In genomic region chr5:144026620-144027263, GRCm38 (mm10) we compare ENCODE assay signal across 20 mouse cellular contexts. TPM values are rescaled to one million over a fixed set of nuclear protein-coding genes. Genes with fewer than 3 reads are reported as not detected.
"Had no signal": no experiment of that assay in that cellular context is flagged by ENCODE, and none has a peak within 500 bp of the region (broad histone marks: within the 10 kb centered on the region; RNA-seq: fewer than 3 reads in every experiment).

Gene Ocm, minus strand, starts transcription at chr5:144026670.

- H3K4me2 ChIP-seq: limb, embryonic 12.5 days; liver, embryonic 13.5 days; lung, embryonic 15.5 days; midbrain, embryonic 13.5 days had no signal

- H3K4me3 ChIP-seq: limb, embryonic 12.5 days; liver, embryonic 13.5 days; lung, embryonic 15.5 days; midbrain, embryonic 13.5 days had no signal

- H3K36me3 ChIP-seq: limb, embryonic 12.5 days; liver, embryonic 13.5 days; lung, embryonic 15.5 days; midbrain, embryonic 13.5 days had no signal

- H3K9ac ChIP-seq: limb, embryonic 12.5 days; liver, embryonic 13.5 days; liver, postnatal 0 days; lung, embryonic 15.5 days; midbrain, embryonic 13.5 days had no signal

- H3K4me1 ChIP-seq: limb, embryonic 12.5 days; liver, embryonic 13.5 days; lung, embryonic 15.5 days; midbrain, embryonic 13.5 days had no signal

- H3K27me3 ChIP-seq: limb, embryonic 12.5 days; lung, embryonic 15.5 days; midbrain, embryonic 13.5 days had no signal

- H3K27ac ChIP-seq: limb, embryonic 12.5 days; liver, embryonic 13.5 days; lung, embryonic 15.5 days; macrophage; midbrain, embryonic 13.5 days had no signal

- H3K9me3 ChIP-seq: limb, embryonic 12.5 days; liver, embryonic 13.5 days; lung, embryonic 15.5 days; midbrain, embryonic 13.5 days had no signal

- ATAC-seq: liver, postnatal 0 days; midbrain, embryonic 13.5 days had no signal

- DNase-seq: kidney, adult 18-20 months; kidney, postnatal 14 days; layer of hippocampus, adult 9-11 months; layer of hippocampus, postnatal 36 days; liver; liver, embryonic 13.5 days; liver, postnatal 0 days; right cerebral cortex, adult 18-20 months; spleen, adult 18-20 months; thymus, adult 2 months; thymus, postnatal 25 days had no signal

RNA-seq across cellular contexts. Expression of gene Ocm, which starts in this region (rescaled TPM):
- total RNA-seq: layer of hippocampus, adult 18-20 months; layer of hippocampus, postnatal 36 days; midbrain, postnatal 0 days had no signal
- polyA plus RNA-seq: intestine, embryonic 14.5 days; limb, embryonic 12.5 days; liver, embryonic 13.5 days; liver, postnatal 0 days; lung, embryonic 15.5 days; macrophage; midbrain, embryonic 13.5 days; neural tube, embryonic 14.5 days; thymus, adult 2 months; urinary bladder, adult 2 months had no signal
